Mouse (Mus musculus): ENCODE results near the gene Serpine1. TPM values are rescaled to one million over a fixed set of nuclear protein-coding genes. Genes with fewer than 3 reads are reported as not detected.
A peak's percentile ranks its signal among the peaks of the same experiment; 100 is the strongest.

Gene Serpine1
- total and polyA plus RNA-seq, 3 experiments, result 0.04 to 0.11 TPM; not detected in 1

DNA sequence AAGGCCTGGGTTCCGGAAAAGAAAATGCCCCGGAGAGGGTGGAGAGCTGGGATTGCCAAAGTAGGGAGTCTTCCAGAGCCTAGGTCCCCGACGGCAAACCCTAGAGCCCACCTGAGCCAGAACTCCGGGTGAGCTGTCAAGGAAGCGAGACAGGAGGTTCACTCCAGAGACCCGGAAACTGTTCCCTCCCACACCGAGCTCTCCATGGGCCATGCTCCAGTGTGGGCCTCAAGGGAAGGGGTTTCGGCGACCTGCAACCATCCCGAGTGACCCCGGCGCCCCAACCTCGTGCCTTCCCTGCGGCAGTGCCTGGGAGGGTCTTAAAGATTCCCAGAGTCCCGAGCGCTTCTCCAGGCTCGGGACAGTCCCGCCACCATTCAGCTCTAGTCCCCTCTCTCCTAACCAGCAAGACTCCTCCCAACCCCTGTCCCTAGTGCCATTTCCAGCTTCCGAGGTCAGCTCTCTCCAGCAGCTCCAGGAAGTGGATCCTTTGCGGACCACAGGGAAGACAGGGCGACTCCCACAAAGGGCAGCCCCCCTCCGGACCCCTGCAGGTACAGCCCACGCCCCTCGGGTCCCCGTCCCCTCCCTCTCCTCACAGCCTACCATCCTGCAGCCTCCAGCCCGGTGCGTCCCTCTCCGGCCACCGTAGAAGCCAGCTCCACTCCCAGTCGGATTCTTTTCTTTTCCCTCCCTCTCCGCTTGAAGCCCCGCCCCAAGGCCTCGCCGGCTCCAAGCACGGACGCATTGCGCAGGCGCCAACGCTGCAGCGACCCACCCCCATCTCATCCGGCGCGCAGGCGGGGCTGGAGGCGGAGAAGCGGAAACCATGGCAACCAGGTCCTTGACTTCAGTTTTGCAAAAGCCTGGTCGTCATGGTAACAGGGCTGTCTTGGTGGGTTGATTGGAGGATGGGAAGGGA lies 26.4 kb downstream of the Serpine1 start, which contains the start of gene Ap1s1 (continued):
- no peak; the same call in 1 of the 2 replicates for TF ChIP-seq MYC (IDR thresholded peaks at IDR 0.05; ENCODE audit: low read depth, low read length)
- peak; percentile 76 for TF ChIP-seq MXI1 (IDR thresholded peaks at IDR 0.05; ENCODE audit: low read depth, low read length)
- TF ChIP-seq MEF2A (IDR thresholded peaks at IDR 0.05; ENCODE audit: extremely low read depth, insufficient replicate concordance, low read depth, low read length, poor library complexity, severe bottlenecking), result no peak
- TF ChIP-seq POLR2A (IDR thresholded peaks at IDR 0.05; ENCODE audit: control insufficient read depth in 1 of 2, insufficient read depth in 1 of 2, low read depth in 1 of 2, low read length in 2 of 2, poor library complexity in 1 of 2), result peak; percentile 65 to 68; a peak in 2 of 4 replicates
- TF ChIP-seq RCOR1 (IDR thresholded peaks at IDR 0.05; ENCODE audit: low read depth, low read length), result 0 out of 2 replicates have a peak, but pooled peaks have one; percentile 25
- no peak for TF ChIP-seq RAD21 (IDR thresholded peaks at IDR 0.05; ENCODE audit: low read depth, low read length)
- TF ChIP-seq SMC3 (IDR thresholded peaks at IDR 0.05; ENCODE audit: low read depth, low read length), result no peak
- TF ChIP-seq KAT2A (conservative IDR thresholded peaks at IDR 0.05; ENCODE audit: low read depth, low read length), result no peak
- TF ChIP-seq CTCF (IDR thresholded peaks at IDR 0.05 in 2 of 3, conservative IDR thresholded peaks at IDR 0.05 in 1 of 3; ENCODE audit: control insufficient read depth in 1 of 3, insufficient read depth in 1 of 3, low read depth in 2 of 3, low read length in 3 of 3, poor library complexity in 1 of 3, severe bottlenecking in 1 of 3), result no peak
- no peak for TF ChIP-seq TAL1 (IDR thresholded peaks at IDR 0.05; ENCODE audit: low read length)
- TF ChIP-seq UBTF (IDR thresholded peaks at IDR 0.05; ENCODE audit: borderline replicate concordance, insufficient read depth, low read depth, low read length), result no peak

DNA sequence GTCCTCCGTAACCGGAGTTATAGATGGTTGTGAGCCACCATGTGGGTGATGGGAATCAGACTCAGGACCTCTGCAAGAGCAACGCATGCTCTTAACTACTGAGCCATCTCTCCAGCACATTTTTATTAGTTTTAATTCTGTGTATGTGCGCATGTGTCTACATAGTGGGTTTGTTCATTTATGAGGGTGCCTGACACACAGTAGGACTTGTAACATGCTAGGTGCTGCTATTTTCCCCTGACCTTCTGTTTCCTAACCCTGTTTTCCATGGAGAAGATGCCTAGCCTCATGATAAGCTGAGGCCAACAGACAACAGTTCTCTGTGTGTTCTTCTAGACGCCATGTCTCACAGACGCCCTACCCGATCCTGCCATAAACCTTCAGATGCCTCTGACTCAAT lies 28.1 kb downstream of the Serpine1 start:
- DNase-seq (ENCODE audit: low read depth, low spot score), result no peak
- no peak overlapping the region for H3K4me3 ChIP-seq (ENCODE audit: control insufficient read depth in 1 of 2, insufficient read depth in 1 of 2, low read depth in 2 of 2, low read length in 2 of 2)
- peaks cover 14% of the 10 kb centered on the region for H3K79me2 ChIP-seq (ENCODE audit: control insufficient read depth, insufficient read depth, low read length, poor library complexity)
- no peaks in the 10 kb centered on the region for H3K9me3 ChIP-seq (replicated peaks; ENCODE audit: insufficient read depth, low read length)
- TF ChIP-seq MAX (IDR thresholded peaks at IDR 0.05; ENCODE audit: low read length) (no peak), GABPA (IDR thresholded peaks at IDR 0.05; ENCODE audit: low read depth, low read length) (no peak), ZKSCAN1 (IDR thresholded peaks at IDR 0.05; ENCODE audit: low read depth, low read length) (peak; percentile 88)
- peaks cover 2 to 3% of the 10 kb centered on the region in 2 experiments; a peak in 1 of 4 replicates for H3K36me3 ChIP-seq (ENCODE audit: control insufficient read depth in 1 of 2, insufficient read depth in 2 of 2, low read length in 2 of 2)
- no peaks in the 10 kb centered on the region for H3K27me3 ChIP-seq (ENCODE audit: control insufficient read depth in 1 of 2, insufficient read depth in 2 of 2, low read length in 2 of 2)
- H3K4me1 ChIP-seq (ENCODE audit: control insufficient read depth in 1 of 2, insufficient read depth in 2 of 2, low read length in 2 of 2), result peaks cover 0 to 10% of the 10 kb centered on the region in 2 experiments
- no peak overlapping the region for H3K9ac ChIP-seq (ENCODE audit: control insufficient read depth, low read depth, low read length, poor library complexity, severe bottlenecking)
- no peak overlapping the region for H3K27ac ChIP-seq (ENCODE audit: control insufficient read depth, low read depth, low read length)

DNA sequence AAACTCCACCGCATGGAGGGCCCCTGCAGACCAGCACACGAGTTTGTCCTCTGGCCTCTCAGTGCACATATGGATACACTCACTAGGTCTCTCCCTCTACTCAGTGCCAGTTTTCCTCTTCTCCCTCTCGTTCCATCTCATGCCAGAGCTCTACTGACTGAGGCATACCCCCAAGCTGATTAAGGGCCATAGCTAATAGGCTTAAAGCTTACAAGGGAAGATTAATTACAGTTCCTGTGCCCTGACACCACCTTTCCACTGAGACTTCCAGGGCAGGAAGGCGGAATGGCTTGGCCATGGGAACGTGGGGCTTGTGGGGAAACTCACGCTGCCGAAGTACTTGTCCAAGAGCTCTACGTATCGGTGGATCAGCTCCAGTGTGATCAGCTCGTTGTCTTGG lies 30.6 kb downstream of the Serpine1 start:
- DNase-seq (ENCODE audit: low read depth, low spot score), result no peak
- Histone ChIP-seq H3K27me3 (ENCODE audit: control insufficient read depth in 1 of 2, insufficient read depth in 2 of 2, low read length in 2 of 2) (no peaks in the 10 kb centered on the region), H3K9me3 (replicated peaks; ENCODE audit: insufficient read depth, low read length) (no peaks in the 10 kb centered on the region), H3K79me2 (ENCODE audit: control insufficient read depth, insufficient read depth, low read length, poor library complexity) (peaks cover 14% of the 10 kb centered on the region), H3K27ac (ENCODE audit: control insufficient read depth, low read depth, low read length) (no peak overlapping the region), H3K9ac (ENCODE audit: control insufficient read depth, low read depth, low read length, poor library complexity, severe bottlenecking) (no peak overlapping the region), H3K4me3 (ENCODE audit: control insufficient read depth in 1 of 2, insufficient read depth in 1 of 2, low read depth in 2 of 2, low read length in 2 of 2) (no peak overlapping the region), H3K4me1 (ENCODE audit: control insufficient read depth in 1 of 2, insufficient read depth in 2 of 2, low read length in 2 of 2) (peaks cover 0 to 8% of the 10 kb centered on the region in 2 experiments; a peak in 2 of 4 replicates), H3K36me3 (ENCODE audit: control insufficient read depth in 1 of 2, insufficient read depth in 2 of 2, low read length in 2 of 2) (peaks cover 2 to 3% of the 10 kb centered on the region in 2 experiments; a peak in 2 of 4 replicates)
- TF ChIP-seq ZMIZ1 (IDR thresholded peaks at IDR 0.05; ENCODE audit: low read depth, low read length), result no peak
- no peak for TF ChIP-seq ZC3H11A (IDR thresholded peaks at IDR 0.05; ENCODE audit: low read depth, low read length)
- no peak for TF ChIP-seq ZNF384 (IDR thresholded peaks at IDR 0.05; ENCODE audit: low read depth, low read length)
- TF ChIP-seq CHD1 (IDR thresholded peaks at IDR 0.05; ENCODE audit: low read depth, low read length), result no peak
- TF ChIP-seq POLR2AphosphoS5 (IDR thresholded peaks at IDR 0.05; ENCODE audit: borderline replicate concordance, low read depth, low read length), result no peak
- no peak for TF ChIP-seq MAX (IDR thresholded peaks at IDR 0.05; ENCODE audit: low read length)
- no peak for TF ChIP-seq ZKSCAN1 (IDR thresholded peaks at IDR 0.05; ENCODE audit: low read depth, low read length)
- TF ChIP-seq SMC3 (IDR thresholded peaks at IDR 0.05; ENCODE audit: low read depth, low read length), result no peak
- TF ChIP-seq POLR2A (IDR thresholded peaks at IDR 0.05; ENCODE audit: control insufficient read depth in 1 of 2, insufficient read depth in 1 of 2, low read depth in 1 of 2, low read length in 2 of 2, poor library complexity in 1 of 2), result no peak
- no peak for TF ChIP-seq NRF1 (IDR thresholded peaks at IDR 0.05; ENCODE audit: insufficient read depth, low read depth, low read length, poor library complexity, severe bottlenecking)
- no peak for TF ChIP-seq HCFC1 (IDR thresholded peaks at IDR 0.05; ENCODE audit: low read depth, low read length)
- no peak for TF ChIP-seq MAFK (IDR thresholded peaks at IDR 0.05; ENCODE audit: borderline replicate concordance, low read depth, low read length)
- no peak for TF ChIP-seq USF2 (IDR thresholded peaks at IDR 0.05; ENCODE audit: borderline replicate concordance in 1 of 2, insufficient read depth in 1 of 2, low read depth in 1 of 2, low read length in 2 of 2)
- no peak for TF ChIP-seq KAT2A (conservative IDR thresholded peaks at IDR 0.05; ENCODE audit: low read depth, low read length)
- TF ChIP-seq BHLHE40 (IDR thresholded peaks at IDR 0.05; ENCODE audit: borderline replicate concordance, low read depth, low read length), result no peak
- TF ChIP-seq TCF12 (IDR thresholded peaks at IDR 0.05; ENCODE audit: low read depth, low read length), result no peak
- TF ChIP-seq UBTF (IDR thresholded peaks at IDR 0.05; ENCODE audit: borderline replicate concordance, insufficient read depth, low read depth, low read length), result no peak

All from MEL (cell line).